Mouse (Mus musculus): Measurements from ENCODE around the gene A1cf. TPM values are rescaled to one million over a fixed set of nuclear protein-coding genes. Genes with fewer than 3 reads are reported as not detected.

A1cf gene
- polyA plus RNA-seq (2014; fragmentation: Nextera tagmentation; extraction: Ambion mirVana) = not detected in 2 replicates

- Histone ChIP-seq H3K27me3 (ENCODE audit: control insufficient read depth, insufficient read depth, low read length) (no peaks in the 10 kb centered on the region), H3K4me2 (ENCODE audit: low read depth) (no peak within 1 kb of the TSS), H3K27ac (ENCODE audit: low read depth, low read length) (no peak within 1 kb of the TSS), H3K9ac (ENCODE audit: low read length) (no peak within 1 kb of the TSS), H3K4me3 (ENCODE audit: low read depth, low read length) (no peak within 1 kb of the TSS), H3K4me1 (ENCODE audit: control insufficient read depth, insufficient read depth, low read length) (no peaks in the 10 kb centered on the region), H3K9me3 (ENCODE audit: control insufficient read depth, low read length) (no peaks in the 10 kb centered on the region), H3K36me3 (ENCODE audit: control insufficient read depth, insufficient read depth, low read length) (no peaks in the 10 kb centered on the region)
- ATAC-seq (ENCODE audit: insufficient read depth, low FRiP score, low TSS enrichment) (no peak), DNase-seq (ENCODE audit: low spot score) (no peak)
- 82% methylated on average over 7 of the region's 7 CpGs for WGBS
Observed at GRCm38 (mm10) chr19:31868521-31868920, at the start of gene A1cf. TSS of gene A1cf (plus strand) at chr19:31868764.

DNA sequence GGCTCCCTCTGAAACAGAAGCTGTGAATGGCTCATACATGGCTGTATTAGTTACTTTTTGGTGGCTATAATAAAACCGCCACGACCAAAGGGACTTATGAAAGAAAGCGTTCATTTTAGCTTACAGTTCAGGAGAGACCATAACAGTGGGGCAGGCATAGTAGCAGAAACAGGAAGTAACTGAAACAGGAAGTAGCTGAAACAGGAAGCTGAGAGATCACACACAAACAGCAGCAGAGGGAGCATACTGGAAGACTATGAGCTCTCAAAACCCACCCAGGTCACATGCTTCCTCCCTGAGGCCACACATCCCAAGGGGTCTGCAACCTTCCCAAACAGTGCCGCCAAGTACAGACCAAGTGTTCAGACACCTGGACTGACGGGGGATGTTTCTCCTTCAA is 34.3 kb upstream of the A1cf start:
- Histone ChIP-seq H3K27me3 (ENCODE audit: control insufficient read depth, insufficient read depth, low read length) (no peaks in the 10 kb centered on the region), H3K4me3 (ENCODE audit: low read depth, low read length) (no peak overlapping the region), H3K36me3 (ENCODE audit: control insufficient read depth, insufficient read depth, low read length) (no peaks in the 10 kb centered on the region), H3K9ac (ENCODE audit: low read length) (no peak overlapping the region), H3K27ac (ENCODE audit: low read depth, low read length) (no peak overlapping the region), H3K4me2 (ENCODE audit: low read depth) (no peak overlapping the region), H3K4me1 (ENCODE audit: control insufficient read depth, insufficient read depth, low read length) (no peaks in the 10 kb centered on the region), H3K9me3 (ENCODE audit: control insufficient read depth, low read length) (no peaks in the 10 kb centered on the region)
- ATAC-seq (ENCODE audit: insufficient read depth, low FRiP score, low TSS enrichment) = no peak
- 90% methylated on average over 5 of the region's 5 CpGs for WGBS
- no peak for DNase-seq (ENCODE audit: low spot score)

DNA sequence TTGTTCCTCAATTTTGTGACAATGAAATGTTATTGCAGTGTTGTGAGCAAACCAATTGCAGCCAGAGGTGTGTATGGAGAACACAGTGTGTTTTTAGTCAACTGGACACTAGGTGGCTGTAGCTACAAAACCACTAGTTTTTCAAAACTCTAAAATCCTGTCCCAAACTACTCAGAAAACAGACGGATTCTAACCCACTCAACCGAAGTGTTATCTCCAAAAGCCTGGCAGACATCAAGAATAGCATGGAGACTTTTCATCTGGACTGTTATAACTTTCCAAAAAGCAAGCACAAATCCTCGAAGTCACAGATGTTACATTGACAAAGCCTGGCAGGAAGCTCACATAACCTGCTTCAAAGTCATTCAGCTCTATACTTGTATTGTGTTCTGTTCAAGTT is 6.7 kb upstream of the A1cf start:
- no peaks in the 10 kb centered on the region for H3K36me3 ChIP-seq (ENCODE audit: control insufficient read depth, insufficient read depth, low read length)
- no peak overlapping the region for H3K9ac ChIP-seq (ENCODE audit: low read length)
- ATAC-seq (ENCODE audit: insufficient read depth, low FRiP score, low TSS enrichment) (no peak), DNase-seq (ENCODE audit: low spot score) (no peak)
- no peak overlapping the region for H3K4me2 ChIP-seq (ENCODE audit: low read depth)
- no peaks in the 10 kb centered on the region for H3K9me3 ChIP-seq (ENCODE audit: control insufficient read depth, low read length)
- no peak overlapping the region for H3K4me3 ChIP-seq (ENCODE audit: low read depth, low read length)
- H3K27me3 ChIP-seq (ENCODE audit: control insufficient read depth, insufficient read depth, low read length) = no peaks in the 10 kb centered on the region
- H3K27ac ChIP-seq (ENCODE audit: low read depth, low read length) = no peak overlapping the region
- no peaks in the 10 kb centered on the region for H3K4me1 ChIP-seq (ENCODE audit: control insufficient read depth, insufficient read depth, low read length)
- WGBS = 74% methylated on average over 3 of the region's 3 CpGs

- Histone ChIP-seq H3K27me3 (ENCODE audit: control insufficient read depth, insufficient read depth, low read length) (no peaks in the 10 kb centered on the region), H3K4me3 (ENCODE audit: low read depth, low read length) (no peak overlapping the region), H3K9me3 (ENCODE audit: control insufficient read depth, low read length) (no peaks in the 10 kb centered on the region), H3K4me1 (ENCODE audit: control insufficient read depth, insufficient read depth, low read length) (no peaks in the 10 kb centered on the region), H3K9ac (ENCODE audit: low read length) (no peak overlapping the region), H3K36me3 (ENCODE audit: control insufficient read depth, insufficient read depth, low read length) (no peaks in the 10 kb centered on the region), H3K4me2 (ENCODE audit: low read depth) (no peak overlapping the region), H3K27ac (ENCODE audit: low read depth, low read length) (no peak overlapping the region)
- ATAC-seq (ENCODE audit: insufficient read depth, low FRiP score, low TSS enrichment) (no peak), DNase-seq (ENCODE audit: low spot score) (no peak)
- 71% methylated on average over 6 of the region's 6 CpGs for WGBS
Observed at GRCm38 (mm10) chr19:31862512-31863249, 5.9 kb upstream of the A1cf start.

DNA sequence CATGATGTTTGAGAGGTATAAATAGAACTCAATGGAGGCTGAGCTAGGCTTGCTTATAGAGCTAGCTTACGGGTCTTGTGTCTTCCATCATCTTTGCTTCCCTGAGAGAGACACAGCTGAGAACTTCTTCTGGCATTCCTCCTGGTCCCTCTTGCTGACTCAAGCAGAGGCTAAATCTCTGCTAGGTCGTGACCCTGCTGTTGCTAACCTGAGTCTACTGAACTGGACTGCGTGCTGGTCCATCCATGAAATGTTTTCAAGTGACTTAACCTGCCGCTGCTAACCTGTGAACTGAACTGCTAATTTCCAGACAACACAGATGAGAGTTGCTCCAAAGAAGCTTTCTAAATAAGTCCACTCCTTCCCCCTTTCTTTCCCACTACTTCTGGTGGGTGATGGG is 3.1 kb upstream of the A1cf start:
- Histone ChIP-seq H3K9me3 (ENCODE audit: control insufficient read depth, low read length) (no peaks in the 10 kb centered on the region), H3K27ac (ENCODE audit: low read depth, low read length) (no peak overlapping the region), H3K4me2 (ENCODE audit: low read depth) (no peak overlapping the region), H3K9ac (ENCODE audit: low read length) (no peak overlapping the region), H3K4me3 (ENCODE audit: low read depth, low read length) (no peak overlapping the region), H3K36me3 (ENCODE audit: control insufficient read depth, insufficient read depth, low read length) (no peaks in the 10 kb centered on the region), H3K4me1 (ENCODE audit: control insufficient read depth, insufficient read depth, low read length) (no peaks in the 10 kb centered on the region), H3K27me3 (ENCODE audit: control insufficient read depth, insufficient read depth, low read length) (no peaks in the 10 kb centered on the region)
- WGBS = 80% methylated on average over 4 of the region's 4 CpGs
- ATAC-seq (ENCODE audit: insufficient read depth, low FRiP score, low TSS enrichment) (no peak), DNase-seq (ENCODE audit: low spot score) (no peak)

- no peak overlapping the region for H3K27ac ChIP-seq (ENCODE audit: low read depth, low read length)
- H3K4me1 ChIP-seq (ENCODE audit: control insufficient read depth, insufficient read depth, low read length) = no peaks in the 10 kb centered on the region
- H3K9me3 ChIP-seq (ENCODE audit: control insufficient read depth, low read length) = no peaks in the 10 kb centered on the region
- no peaks in the 10 kb centered on the region for H3K36me3 ChIP-seq (ENCODE audit: control insufficient read depth, insufficient read depth, low read length)
- DNase-seq (ENCODE audit: low spot score) = no peak
- H3K9ac ChIP-seq (ENCODE audit: low read length) = no peak overlapping the region
- no peak overlapping the region for H3K4me2 ChIP-seq (ENCODE audit: low read depth)
- no peak overlapping the region for H3K4me3 ChIP-seq (ENCODE audit: low read depth, low read length)
- 84% methylated on average over 4 of the region's 4 CpGs for WGBS
- ATAC-seq (ENCODE audit: insufficient read depth, low FRiP score, low TSS enrichment) = no peak
- H3K27me3 ChIP-seq (ENCODE audit: control insufficient read depth, insufficient read depth, low read length) = no peaks in the 10 kb centered on the region
Observed at GRCm38 (mm10) chr19:31868076-31868475, 488 bp upstream of the A1cf start.

- no peak for DNase-seq (ENCODE audit: low spot score)
- Histone ChIP-seq H3K36me3 (ENCODE audit: control insufficient read depth, insufficient read depth, low read length) (no peaks in the 10 kb centered on the region), H3K27me3 (ENCODE audit: control insufficient read depth, insufficient read depth, low read length) (no peaks in the 10 kb centered on the region), H3K4me1 (ENCODE audit: control insufficient read depth, insufficient read depth, low read length) (no peaks in the 10 kb centered on the region), H3K9me3 (ENCODE audit: control insufficient read depth, low read length) (no peaks in the 10 kb centered on the region), H3K9ac (ENCODE audit: low read length) (no peak overlapping the region), H3K27ac (ENCODE audit: low read depth, low read length) (no peak overlapping the region), H3K4me3 (ENCODE audit: low read depth, low read length) (no peak overlapping the region), H3K4me2 (ENCODE audit: low read depth) (no peak overlapping the region)
- 84% methylated on average over 6 of the region's 6 CpGs for WGBS
- ATAC-seq (ENCODE audit: insufficient read depth, low FRiP score, low TSS enrichment) = no peak
Observed at GRCm38 (mm10) chr19:31868971-31869370, 407 bp downstream of the A1cf start.

GRCm38 (mm10) chr19:31871377-31871776 is 2.8 kb downstream of the A1cf start:
- no peak overlapping the region for H3K4me3 ChIP-seq (ENCODE audit: low read depth, low read length)
- H3K36me3 ChIP-seq (ENCODE audit: control insufficient read depth, insufficient read depth, low read length) = no peaks in the 10 kb centered on the region
- DNase-seq (ENCODE audit: low spot score) (no peak), ATAC-seq (ENCODE audit: insufficient read depth, low FRiP score, low TSS enrichment) (no peak)
- no peak overlapping the region for H3K27ac ChIP-seq (ENCODE audit: low read depth, low read length)
- no peak overlapping the region for H3K9ac ChIP-seq (ENCODE audit: low read length)
- WGBS = 85% methylated on average over 2 of the region's 2 CpGs
- no peaks in the 10 kb centered on the region for H3K27me3 ChIP-seq (ENCODE audit: control insufficient read depth, insufficient read depth, low read length)
- no peaks in the 10 kb centered on the region for H3K4me1 ChIP-seq (ENCODE audit: control insufficient read depth, insufficient read depth, low read length)
- H3K4me2 ChIP-seq (ENCODE audit: low read depth) = no peak overlapping the region
- H3K9me3 ChIP-seq (ENCODE audit: control insufficient read depth, low read length) = no peaks in the 10 kb centered on the region

GRCm38 (mm10) chr19:31877968-31878367 is 9.4 kb downstream of the A1cf start:
- no peak for DNase-seq (ENCODE audit: low spot score)
- ATAC-seq (ENCODE audit: insufficient read depth, low FRiP score, low TSS enrichment) = no peak
- Histone ChIP-seq H3K36me3 (ENCODE audit: control insufficient read depth, insufficient read depth, low read length) (no peaks in the 10 kb centered on the region), H3K27me3 (ENCODE audit: control insufficient read depth, insufficient read depth, low read length) (no peaks in the 10 kb centered on the region), H3K4me3 (ENCODE audit: low read depth, low read length) (no peak overlapping the region), H3K4me1 (ENCODE audit: control insufficient read depth, insufficient read depth, low read length) (no peaks in the 10 kb centered on the region), H3K9me3 (ENCODE audit: control insufficient read depth, low read length) (no peaks in the 10 kb centered on the region), H3K27ac (ENCODE audit: low read depth, low read length) (no peak overlapping the region), H3K4me2 (ENCODE audit: low read depth) (no peak overlapping the region), H3K9ac (ENCODE audit: low read length) (no peak overlapping the region)
- WGBS = 73% methylated on average over 4 of the region's 4 CpGs
